Mouse (Mus musculus) A20 (cell line): ENCODE measurements around the gene Cngb1.
"Not testable (repeated sequence)": the region's sequence is repeated elsewhere in the genome, so short reads cannot be mapped to it uniquely, and the experiment has no call there.

ENCODE experiments used
- DNase-seq: peaks from one replicate; pipeline ENCODE4 v3.0.0-alpha.2; 2011; ENCODE audit warnings: low read depth, low spot score

The Cngb1 gene

GRCm38 (mm10) chr8:95247277-95247676, 59.1 kb downstream of the Cngb1 start:
- DNase-seq, result no peak

- peak; percentile 88 for DNase-seq
Observed at GRCm38 (mm10) chr8:95245180-95245579, 61.2 kb downstream of the Cngb1 start.

GRCm38 (mm10) chr8:95243853-95244252, 62.5 kb downstream of the Cngb1 start:
- DNase-seq, result no peak

GRCm38 (mm10) chr8:95242826-95243571, 63.4 kb downstream of the Cngb1 start:
- no peak for DNase-seq

- DNase-seq, result no peak
Observed at GRCm38 (mm10) chr8:95242099-95242825, 64.1 kb downstream of the Cngb1 start.

GRCm38 (mm10) chr8:95235683-95236082, 70.7 kb downstream of the Cngb1 start:
- peak; percentile 54 for DNase-seq

GRCm38 (mm10) chr8:95230086-95230485, 76.3 kb downstream of the Cngb1 start:
- DNase-seq, result not testable (repeated sequence)

GRCm38 (mm10) chr8:95227151-95227468, 79.3 kb downstream of the Cngb1 start:
- no peak for DNase-seq

GRCm38 (mm10) chr8:95226251-95227150, 79.9 kb downstream of the Cngb1 start:
- no peak for DNase-seq

GRCm38 (mm10) chr8:95223969-95224368, 82.4 kb downstream of the Cngb1 start:
- no peak for DNase-seq

- DNase-seq, result no peak
Observed at GRCm38 (mm10) chr8:95221045-95221444, 85.3 kb downstream of the Cngb1 start.

- no peak for DNase-seq
Observed at GRCm38 (mm10) chr8:95220571-95220998, 85.8 kb downstream of the Cngb1 start.

- DNase-seq, result peak; percentile 37
Observed at GRCm38 (mm10) chr8:95219623-95220022, 86.8 kb downstream of the Cngb1 start.

- DNase-seq, result no peak
Observed at GRCm38 (mm10) chr8:95215709-95216360, 90.5 kb downstream of the Cngb1 start.

- DNase-seq, result no peak
Observed at GRCm38 (mm10) chr8:95209924-95210323, 96.5 kb downstream of the Cngb1 start.

- DNase-seq, result no peak
Observed at GRCm38 (mm10) chr8:95205946-95206345, 100.4 kb downstream of the Cngb1 start.

- peak; percentile 62 for DNase-seq
Observed at GRCm38 (mm10) chr8:95204039-95204380, 102.4 kb downstream of the Cngb1 start.

GRCm38 (mm10) chr8:95203326-95204038, 102.9 kb downstream of the Cngb1 start:
- DNase-seq, result no peak

GRCm38 (mm10) chr8:95202649-95203275, 103.6 kb downstream of the Cngb1 start, which contains the start of gene Kifc3:
Kifc3 (minus strand) TSS chr8:95202812.
- no peak for DNase-seq

- DNase-seq, result no peak
Observed at GRCm38 (mm10) chr8:95202056-95202570, 104.3 kb downstream of the Cngb1 start.
